Mouse (Mus musculus): ENCODE results near the gene Slc2a4.

The Slc2a4 gene

DNA sequence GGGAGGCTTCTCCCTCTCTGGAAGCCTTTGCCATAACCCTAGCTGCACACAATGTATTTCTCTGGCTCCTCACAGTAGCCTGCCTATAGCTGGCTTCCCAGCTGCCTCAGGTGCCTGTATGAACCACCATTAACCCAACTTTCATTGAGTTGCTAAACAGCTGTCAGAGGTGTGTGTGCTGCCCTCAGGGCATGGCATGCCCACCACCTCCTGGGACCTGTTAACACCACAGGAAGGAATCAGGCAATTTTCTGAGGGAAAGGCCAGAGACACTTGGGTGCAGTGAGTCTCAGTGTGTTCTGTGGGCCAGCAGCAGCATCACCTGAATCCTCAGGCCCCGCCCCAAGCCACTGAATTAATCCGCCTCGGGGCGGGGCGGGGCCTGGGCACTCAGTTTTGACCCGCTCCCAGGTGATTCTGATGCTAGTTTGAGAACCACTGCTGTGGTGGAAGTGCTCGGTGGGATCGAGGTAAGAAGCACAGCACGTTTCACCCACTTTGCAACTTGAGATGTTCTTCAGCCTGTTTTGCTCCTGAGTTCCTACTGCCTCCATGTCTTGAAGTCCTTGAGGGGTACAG lies 9.5 kb downstream of the Slc2a4 start:
- peak; percentile 92 for DNase-seq

DNA sequence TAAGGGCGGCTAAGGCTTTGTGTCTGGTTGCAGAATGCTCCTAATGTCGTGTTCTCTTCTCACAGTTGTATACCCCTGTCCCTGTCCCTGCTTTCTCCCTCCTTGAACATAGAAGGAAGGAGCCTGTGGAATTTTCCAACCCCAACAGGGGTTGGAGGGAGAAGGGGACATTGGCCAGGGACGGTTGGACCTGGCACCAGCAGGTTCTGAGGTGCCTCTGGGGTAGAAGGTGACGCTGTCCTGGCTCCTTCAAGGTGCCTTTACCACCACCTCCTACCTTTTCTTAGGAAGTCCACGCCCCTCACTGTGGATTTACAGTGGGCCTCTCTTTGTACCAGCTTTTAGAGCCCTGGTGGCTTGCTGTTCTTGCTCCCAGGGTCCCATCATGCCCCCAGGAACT lies 10.2 kb downstream of the Slc2a4 start:
- DNase-seq, result no peak

DNA sequence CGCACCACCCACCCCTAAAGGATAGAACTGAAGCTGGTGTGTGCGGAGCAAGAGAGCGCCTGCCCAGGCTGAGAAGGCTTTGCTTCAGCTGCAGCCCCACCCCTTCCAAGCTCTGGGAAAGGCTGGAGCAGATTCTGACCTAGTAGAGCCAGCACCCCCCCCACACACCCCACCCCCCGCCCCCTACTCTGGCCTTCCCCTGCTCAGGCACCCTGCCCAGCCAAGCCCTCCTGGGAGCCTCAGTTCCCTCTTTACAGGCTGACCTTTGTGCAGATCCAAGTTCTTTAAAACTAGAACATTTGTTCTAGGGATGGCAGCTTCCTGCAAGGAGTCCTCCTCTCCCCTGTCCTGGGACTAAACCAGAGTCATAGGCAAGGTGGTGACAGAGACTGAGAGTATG lies 10.6 kb downstream of the Slc2a4 start:
- peak; percentile 97 for DNase-seq

DNA sequence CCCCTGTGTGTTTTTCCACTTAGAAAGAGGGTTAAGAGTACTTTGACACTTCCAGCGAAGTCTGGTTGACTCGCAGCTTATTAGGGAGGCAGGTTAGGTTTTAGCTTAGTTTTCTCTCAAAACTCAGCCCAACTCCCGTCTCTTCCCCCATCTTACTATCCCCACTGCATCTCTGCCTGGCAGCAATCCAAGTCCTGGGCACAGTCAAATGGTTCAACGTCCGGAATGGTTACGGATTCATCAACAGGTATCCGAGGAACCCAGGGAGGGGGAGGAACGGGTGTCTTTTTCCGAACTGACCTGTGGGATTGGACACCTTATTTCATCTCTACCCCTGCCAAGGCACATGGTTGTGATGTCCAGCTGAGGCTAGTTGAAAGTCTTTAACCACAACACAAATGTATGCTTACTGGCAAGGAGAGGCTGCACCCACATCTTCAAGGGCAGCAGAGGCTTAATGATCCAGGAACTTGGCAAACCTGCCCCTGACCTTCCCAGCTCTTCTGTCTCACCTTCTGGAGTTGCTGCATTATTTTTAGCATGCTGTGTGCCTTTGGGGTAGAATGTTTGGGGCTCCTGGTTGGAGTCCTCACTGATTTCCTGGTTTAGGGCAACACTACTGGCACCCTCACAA lies 11.2 kb downstream of the Slc2a4 start:
- peak; percentile 93 for DNase-seq

DNA sequence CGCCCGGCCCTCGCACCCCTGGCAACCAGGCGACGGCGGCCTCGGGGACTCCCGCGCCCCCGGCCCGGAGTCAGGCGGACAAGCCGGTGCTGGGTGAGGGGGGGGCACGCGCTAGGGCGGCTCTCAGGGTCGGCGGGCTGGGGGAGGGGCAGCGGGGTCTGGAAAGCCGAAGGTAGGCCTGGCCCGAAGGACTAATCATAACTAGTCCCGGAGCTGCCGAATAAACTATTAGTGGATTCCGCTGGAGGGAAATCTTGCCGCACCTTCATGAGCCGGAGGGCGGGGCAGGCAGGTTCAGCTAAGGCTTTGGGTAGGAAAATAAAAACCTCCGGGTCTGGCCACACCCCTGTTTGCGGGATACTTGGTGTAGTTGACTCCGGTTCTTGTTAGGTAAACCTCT lies 11.8 kb downstream of the Slc2a4 start:
- no peak for DNase-seq

DNA sequence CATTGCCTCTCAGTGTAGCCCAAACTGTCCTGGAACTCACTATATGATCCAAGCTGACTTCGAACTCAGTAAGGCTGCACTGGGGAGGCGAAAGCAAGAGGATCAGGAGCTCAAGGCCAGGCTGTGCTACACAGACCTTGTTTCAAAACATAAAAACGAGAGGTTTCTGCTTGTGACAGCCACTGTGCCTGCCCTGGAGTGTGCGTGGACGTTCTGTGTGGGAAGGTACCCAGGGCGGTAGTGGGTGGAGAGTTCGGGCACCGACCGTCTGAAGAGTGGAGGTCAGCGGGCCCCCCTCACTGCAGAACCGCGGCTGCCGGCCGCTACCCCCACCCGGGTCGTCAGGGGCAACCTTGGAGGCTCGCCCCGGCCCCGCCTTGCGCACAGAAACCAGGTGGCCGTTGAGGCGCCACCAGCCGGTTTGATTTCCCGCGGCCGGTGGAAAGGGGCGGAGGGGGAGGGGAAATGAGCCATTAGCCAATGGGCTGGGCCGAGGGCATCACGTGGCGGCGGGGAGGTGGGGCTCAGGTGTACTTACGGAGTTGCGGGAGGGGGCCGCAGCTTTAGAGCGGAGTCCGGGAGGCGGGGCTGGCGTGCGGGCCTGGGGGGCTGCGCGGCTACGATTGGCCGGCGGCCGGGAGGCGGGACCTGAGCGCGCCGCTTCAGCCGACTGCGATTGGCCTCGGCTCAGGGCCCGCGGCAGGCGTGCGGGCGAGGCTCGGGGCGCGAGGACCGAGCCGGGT lies 12.7 kb downstream of the Slc2a4 start, which contains the start of gene Ybx2:
TSS of gene Ybx2 (plus strand) at position 660 of the 743 bp plus-strand sequence.
- DNase-seq, result peak; percentile 99

DNA sequence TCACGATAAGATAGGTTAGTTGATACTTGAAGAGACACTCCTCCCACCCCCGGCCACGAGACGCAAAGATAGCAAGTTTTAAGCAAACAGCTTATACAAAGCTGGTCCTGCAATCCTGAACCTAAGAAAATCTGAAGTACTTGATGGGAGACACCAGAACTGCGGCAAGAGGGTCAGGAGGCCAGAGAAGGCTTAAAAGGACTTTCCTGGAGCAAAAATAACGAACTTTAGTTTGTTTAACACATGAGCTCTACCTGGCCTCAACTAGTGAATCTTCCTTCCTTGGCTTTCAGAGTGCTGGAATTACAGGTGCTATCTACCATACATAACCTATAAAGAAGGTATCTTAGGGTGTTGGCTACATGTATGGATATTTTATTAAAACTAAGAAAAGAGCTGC lies 13.3 kb downstream of the Slc2a4 start:
- no peak for DNase-seq

DNA sequence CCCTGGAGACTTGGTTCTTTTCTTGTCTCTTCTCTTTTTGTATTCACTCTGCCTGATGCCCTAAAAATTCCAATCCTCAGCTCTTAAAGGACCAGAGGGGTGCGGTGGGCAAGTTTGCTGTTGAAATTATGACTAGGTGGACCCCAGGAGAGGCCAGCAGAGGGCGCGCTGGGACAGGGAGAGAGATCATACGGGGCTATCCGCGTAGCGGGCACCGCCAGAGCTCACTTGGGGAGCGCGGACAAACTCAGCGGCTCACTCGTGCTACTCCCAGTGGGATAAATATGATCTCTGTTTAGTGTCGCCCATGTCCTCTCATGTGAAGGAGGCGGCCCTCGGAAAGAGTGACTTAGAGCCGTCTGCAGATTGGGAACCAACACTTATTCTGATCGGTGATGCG lies 13.8 kb downstream of the Slc2a4 start:
- peak; percentile 98 for DNase-seq

DNA sequence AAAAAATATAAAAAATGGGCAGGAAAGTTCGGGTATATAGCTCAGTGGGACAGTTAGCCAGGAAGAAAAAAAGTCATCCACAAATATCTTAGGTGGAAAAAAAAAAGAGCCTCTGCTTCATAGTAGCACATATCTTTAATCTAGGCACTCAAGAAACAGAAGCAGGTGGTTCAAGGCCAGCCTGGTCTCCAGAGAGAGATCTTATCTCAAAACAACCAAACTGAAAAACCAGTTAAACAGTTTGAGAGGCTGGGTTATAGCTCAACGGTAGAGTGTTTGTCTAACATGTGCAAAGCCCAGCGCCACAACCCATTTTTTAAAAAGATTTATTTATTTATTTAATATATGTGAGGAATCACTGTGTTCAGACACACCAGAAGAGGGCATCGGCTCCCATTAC lies 14.9 kb downstream of the Slc2a4 start:
- DNase-seq, result no peak

DNA sequence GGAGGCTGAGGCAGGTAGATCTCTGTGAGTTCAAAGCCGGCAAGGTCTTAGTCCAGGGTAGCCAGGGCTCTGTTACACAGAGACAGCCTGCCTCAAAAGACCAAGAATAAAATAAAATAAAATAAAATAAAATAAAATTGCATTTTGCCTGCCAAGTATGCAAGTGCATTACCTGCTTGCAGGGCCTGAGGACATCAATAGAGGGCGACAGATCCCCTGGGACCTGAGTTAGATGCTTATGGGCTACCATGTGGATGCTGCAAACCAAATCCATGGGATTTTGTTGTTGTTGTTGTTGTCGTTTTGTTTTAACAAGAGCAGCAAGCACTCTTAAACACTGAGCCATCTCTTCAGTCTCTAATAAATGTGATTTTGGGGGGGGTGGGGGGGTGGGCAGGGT lies 15.7 kb downstream of the Slc2a4 start:
- DNase-seq, result no peak

DNA sequence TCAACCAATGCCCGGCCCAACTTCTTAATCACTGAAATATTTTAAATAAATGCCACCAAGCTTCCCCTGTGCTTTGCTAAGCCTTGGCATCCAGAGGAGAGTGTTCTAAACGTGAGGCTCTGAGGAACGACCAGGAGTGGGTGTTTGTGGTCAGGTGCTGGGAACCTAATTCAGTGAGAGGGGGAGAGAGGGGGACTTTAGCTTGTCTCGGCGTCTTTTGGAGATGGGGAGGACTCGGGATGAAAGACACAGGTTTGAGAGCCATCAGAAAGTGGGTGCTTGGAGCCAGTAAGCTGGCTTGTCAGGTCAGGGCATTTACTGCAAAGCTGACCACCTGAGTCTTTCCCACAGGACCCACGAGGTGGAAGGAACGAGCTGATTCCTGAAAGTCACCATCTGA lies 16.2 kb downstream of the Slc2a4 start:
- DNase-seq, result peak; percentile 87

DNA sequence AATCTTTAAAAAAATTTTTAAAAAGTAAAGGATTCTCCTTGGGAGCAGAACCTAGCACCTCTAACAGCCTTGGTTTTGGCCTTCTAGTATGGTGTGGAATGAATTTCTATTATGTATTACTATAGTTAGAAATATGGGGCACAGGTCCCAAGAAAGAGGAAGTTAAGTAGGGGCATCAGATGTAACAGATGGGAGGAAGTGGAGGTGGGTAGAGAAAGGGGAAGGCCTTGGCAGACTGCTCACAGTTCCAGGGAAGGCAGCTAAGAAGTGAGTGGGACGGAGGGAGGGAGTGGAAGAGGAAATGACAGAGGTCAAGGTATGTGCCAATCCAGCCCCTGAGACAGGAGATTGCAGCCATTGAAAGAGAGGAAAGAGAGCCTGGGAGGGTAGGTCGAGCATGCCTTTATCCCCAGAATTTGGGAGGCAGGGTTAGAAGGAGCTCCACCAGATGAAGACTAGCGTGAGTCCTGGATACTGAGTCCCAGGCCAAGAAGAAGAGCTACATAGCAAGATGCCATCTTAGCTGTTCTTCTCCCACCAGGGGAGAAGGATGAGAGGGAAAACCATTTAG lies 16.9 kb downstream of the Slc2a4 start:
- DNase-seq, result peak; percentile 87

DNA sequence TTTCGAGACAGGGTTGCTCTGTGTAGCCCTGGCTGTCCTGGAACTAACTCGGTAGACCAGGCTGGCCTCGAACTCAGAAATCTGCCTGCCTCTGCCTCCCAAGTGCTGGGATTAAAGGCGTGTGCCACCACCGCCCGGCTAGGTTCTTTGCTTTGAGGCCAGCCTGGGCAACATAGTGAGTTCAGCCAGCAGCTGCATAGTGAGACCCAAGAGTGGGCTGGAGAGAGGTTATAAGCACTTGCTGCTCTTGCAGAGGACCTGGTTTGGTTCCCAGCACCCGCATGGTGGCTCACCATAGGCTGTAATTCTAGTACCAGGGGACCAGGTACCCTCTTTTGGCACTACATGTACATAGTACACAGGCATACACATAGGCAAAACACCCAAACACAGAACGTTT lies 17.8 kb downstream of the Slc2a4 start:
- peak; percentile 84 for DNase-seq

DNA sequence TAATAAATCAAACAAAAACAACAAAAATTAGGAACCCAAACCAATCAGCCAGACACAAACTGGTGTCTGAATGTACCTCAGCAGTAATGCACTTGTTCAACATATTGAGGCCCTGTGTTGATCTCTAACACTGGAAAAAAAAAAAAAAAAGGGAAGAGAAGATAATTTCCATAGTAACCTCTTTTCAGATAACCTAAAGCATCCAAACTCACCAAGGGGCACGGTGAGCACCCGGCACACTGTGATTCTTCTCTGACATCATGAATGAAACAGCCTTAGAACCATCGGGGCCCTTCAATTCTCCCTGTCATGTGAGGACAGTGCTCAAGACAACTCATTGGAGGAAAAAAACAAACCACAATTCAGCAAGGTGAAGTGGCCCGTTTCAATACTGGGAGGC lies 18.3 kb downstream of the Slc2a4 start:
- no peak for DNase-seq

DNA sequence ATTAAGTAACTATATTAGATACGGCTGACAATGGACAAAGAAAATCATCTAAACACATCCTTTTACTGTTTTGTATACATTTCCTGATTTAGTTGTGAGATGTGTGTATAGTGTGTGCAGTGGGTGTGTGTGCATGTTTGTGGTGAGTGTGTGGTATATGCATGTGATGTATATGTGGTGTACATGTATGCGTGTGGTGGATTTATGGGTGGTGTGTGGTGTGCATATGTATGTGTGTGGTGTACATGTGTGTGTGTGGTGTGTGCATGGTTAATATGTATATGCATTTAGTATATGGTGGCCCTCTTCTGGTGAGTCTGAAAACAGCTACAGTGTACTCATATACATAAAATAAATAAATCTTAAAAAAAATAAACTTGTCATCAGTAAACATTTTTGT lies 20.5 kb downstream of the Slc2a4 start:
- no peak for DNase-seq

DNA sequence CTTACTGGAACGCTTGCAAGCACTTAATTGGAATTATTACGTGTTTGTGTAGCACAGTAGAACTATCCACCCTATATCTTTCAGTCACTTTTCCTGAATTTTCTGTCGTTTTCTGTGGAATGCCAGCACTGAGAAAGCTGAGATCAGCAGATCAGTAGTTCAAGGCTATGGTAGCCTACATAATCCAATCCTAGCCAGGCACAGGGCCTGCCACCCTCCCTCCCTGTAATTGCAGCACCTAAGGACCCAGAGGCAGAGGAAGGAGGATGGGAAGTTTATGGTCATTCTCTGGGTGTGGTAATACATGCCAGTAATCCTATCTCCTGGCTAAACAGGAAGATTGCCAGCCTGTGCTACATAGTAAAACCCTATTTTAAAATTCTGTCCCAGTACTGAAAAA lies 25.2 kb downstream of the Slc2a4 start:
- no peak for DNase-seq

DNA sequence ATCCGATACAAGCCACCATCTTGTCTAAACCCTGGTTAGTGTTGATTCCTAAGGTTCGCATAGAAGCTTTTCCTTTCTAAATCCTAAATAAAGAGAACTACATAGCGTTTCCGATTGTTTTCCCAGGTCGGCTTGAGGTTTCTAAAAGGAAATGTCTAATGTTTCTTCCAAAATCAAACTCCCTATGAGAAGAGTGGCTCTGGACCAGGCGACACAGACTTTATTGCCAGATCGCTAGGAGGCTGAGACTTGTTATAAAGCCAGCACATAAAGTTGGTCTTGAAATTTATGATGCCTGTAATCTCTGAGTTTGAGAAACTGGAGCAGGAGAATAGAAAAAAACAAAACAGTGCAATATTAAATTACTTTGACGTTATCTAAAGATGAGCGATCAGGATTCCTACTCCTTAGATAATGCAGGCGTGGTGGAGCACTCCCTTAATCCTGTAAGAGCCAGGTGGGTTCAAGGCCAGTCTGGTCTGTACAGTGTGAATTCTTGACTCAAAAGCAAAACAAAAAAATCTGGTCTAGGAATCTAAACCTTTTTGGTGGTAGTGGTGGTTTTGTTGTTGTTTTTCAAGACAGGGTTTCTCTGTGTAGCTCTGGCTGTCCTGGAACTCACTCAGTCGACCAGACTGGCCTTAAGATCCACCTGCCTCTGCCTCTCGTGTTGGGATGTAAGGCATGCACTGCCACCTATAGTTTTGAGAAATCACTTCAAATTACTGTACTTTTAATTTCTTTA lies 25.8 kb downstream of the Slc2a4 start:
- DNase-seq, result no peak

DNA sequence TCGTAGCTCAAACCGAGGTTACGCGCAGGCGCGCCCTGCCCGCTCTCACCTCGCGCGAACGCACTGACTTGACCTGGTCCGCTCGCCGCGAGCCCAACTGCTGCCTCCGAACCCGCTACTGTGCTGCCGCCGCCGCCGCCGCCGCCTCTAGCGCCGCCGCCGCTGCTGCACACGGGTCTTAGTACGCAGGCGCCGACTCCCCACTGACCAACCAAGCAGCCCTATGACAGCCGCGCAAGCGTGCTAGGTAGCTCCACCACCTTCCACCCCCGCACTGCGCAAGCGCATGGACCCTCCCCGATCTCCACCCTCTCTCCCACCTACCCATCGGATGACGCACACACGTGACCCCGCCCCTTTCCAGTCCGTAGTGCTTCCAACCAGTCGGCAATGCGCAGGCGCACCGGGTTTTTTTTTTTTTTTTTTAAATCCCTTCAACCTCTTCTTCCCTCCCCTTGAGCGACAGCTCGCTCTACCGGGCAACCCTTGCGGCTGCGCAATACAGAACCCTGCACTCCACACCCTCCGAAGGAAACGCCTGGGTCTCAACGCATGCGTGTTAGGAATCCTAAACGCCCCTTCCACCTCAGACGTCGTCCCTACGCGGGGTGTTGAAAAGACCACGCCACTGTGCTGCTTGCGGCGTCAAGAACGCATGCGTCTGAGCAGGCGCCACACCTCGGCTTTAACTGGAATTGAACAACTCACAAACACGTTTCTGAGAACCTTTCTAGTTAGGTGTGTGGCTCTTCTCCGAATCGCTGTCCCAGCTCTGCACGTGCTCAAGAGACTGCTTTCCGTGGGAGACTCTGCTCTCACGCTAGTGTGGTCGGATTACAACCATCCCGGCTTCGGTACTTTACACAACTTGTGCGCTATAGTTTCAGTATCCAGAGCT lies 26.6 kb downstream of the Slc2a4 start, which contains the start of gene Eif5a:
TSS of gene Eif5a (minus strand) at position 845 of the 898 bp plus-strand sequence.
- DNase-seq, result peak; percentile 100

DNA sequence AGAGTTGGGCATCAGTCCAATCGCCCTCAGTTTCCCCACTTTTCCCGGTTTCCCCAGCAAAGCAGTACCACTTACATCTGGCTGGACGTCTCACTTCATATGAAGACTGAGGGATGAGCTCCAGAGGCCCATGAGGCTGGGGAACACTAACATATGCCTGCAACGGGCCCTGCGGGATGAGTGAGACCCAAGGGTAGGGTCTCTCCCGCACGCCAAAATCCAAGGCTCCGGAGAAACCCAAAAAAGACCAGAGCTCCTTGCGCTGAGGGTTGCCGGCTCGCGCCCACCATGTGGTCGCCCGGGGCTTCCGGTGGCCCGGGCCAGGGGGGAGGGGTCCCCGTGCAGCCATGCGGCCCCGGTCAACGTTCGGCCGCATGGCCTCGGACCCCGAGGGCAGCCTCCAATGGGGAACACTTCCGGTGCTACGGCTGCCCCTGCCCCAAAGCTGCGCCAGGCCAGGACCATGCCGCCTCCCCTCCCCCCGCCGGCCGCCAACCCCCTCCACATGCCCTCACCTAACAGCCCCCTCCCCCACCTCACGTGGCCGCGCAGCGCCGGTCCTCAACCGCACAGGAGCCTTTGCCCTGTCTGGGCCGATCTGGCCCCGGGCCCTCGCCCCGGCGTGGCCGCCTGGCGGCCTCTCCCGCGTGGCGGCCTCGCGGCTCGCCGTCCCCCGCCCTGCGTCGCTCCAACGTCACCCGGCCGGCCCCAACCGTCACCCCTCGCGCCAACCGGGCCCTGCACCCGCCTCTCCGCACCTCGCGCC lies 27.5 kb downstream of the Slc2a4 start:
- DNase-seq, result peak; percentile 98

DNA sequence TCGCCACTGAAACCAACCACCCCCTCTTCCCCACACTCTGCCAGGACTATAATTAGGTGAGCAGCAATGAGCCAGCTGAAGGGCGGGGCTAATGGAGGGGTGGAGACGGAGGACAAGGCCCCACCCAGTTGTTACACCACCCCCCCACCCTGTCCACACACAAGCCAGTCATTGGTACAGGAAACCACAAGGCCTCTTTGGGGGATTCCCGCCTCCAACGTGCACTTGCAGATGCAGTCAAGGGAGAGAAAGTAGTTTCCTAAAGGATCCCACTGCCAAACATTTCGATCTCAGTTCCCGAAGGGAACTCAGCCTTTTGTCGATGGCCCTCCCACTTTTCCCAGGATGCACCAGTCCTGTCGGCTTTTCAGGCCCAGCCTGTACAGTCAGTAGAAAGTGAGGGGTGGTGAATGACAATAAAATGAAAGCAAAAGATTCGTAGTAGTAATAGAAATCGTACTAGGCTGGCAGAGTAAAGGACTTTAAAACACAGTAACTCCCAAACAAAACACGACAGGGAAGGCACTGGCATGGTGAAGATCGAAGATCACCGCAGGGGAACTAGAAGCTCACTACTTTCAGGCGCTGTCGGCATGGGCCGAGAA lies 28.2 kb downstream of the Slc2a4 start:
- DNase-seq, result peak; percentile 99

DNA sequence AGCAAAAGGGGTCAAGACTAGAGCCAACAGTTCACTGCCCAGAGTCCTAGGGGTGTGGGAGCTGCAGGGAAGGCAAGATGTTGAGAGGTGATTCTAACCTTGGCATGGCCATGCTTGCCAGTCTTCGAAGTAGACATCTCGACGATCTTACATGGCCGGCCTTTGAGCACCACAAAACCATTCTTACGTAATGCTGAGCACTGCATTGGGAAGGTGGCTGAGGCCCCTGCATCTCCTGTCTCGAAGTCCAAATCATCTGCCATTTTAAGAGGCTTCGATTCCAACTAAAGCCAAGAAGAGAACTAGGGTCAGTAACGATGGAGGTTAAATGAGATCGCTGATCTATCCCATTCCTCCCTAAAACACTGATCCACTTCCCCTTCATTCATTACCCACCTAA lies 28.9 kb downstream of the Slc2a4 start:
- peak; percentile 90 for DNase-seq

Data from heart, adult 11 months (tissue).